14 mouse cellular contexts compared by ENCODE assay signal in the genomic region with DNA sequence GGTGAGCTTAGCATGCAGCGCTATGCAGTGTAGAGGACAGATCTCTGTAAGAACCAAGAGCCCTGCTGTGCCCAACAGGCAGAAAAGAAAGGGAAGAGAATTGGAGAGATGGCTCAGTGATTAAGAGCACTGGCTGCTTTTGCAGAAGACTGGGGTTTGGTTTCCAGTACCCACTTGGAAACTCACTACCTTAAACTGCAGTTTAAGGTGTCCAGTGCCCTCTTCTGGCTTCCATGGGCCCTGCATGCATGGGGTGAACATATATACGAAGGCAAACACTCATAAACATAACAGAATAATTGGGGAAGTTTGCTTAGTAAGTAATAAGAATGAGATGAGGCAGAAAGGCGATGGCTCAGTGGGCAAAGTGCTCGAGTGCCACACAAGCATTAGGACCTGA.
A peak's percentile ranks its signal among the peaks of the same experiment; 100 is the strongest.
DNase-seq lines count a peak whose midpoint lies in the region; ATAC-seq and TF ChIP-seq lines count a peak whose summit lies in the region.
"Had no signal": no experiment of that assay in that cellular context is flagged by ENCODE, and none has a peak within 500 bp of the region (broad histone marks: within the 10 kb centered on the region; RNA-seq: fewer than 3 reads in every experiment).

No protein-coding gene starts in this region.

- TF ChIP-seq POLR2A in brain, embryonic 14.5 days (IDR thresholded peaks at IDR 0.05; ENCODE audit: borderline replicate concordance, extremely low read depth, insufficient read depth, insufficient read length, poor library complexity, severe bottlenecking), result no peak

- peaks cover 35% of the 10 kb centered on the region for H3K4me1 ChIP-seq in heart, embryonic 15.5 days (replicated peaks)
- H3K4me1 ChIP-seq in lung, embryonic 15.5 days, result peaks cover 38% of the 10 kb centered on the region
- peaks cover 26% of the 10 kb centered on the region for H3K4me1 ChIP-seq in stomach, embryonic 15.5 days
- H3K4me1 ChIP-seq: neural tube, embryonic 12.5 days had no signal

- 95% methylated on average over 4 of the region's 4 CpGs for WGBS in heart, embryonic 15.5 days
- WGBS in lung, embryonic 15.5 days, result 88% methylated on average over 4 of the region's 4 CpGs
- WGBS in stomach, embryonic 15.5 days, result 88% methylated on average over 4 of the region's 4 CpGs

- no peak overlapping the region for H3K9ac ChIP-seq in heart, embryonic 15.5 days
- no peak overlapping the region for H3K9ac ChIP-seq in lung, embryonic 15.5 days
- no peak overlapping the region for H3K9ac ChIP-seq in stomach, embryonic 15.5 days
- H3K9ac ChIP-seq: neural tube, embryonic 12.5 days had no signal

- H3K36me3 ChIP-seq in heart, embryonic 15.5 days, result no peaks in the 10 kb centered on the region
- no peaks in the 10 kb centered on the region for H3K36me3 ChIP-seq in lung, embryonic 15.5 days
- H3K36me3 ChIP-seq in stomach, embryonic 15.5 days, result no peaks in the 10 kb centered on the region
- H3K36me3 ChIP-seq: neural tube, embryonic 12.5 days had no signal

- H3K4me3 ChIP-seq in heart, embryonic 15.5 days, result no peak overlapping the region
- H3K4me3 ChIP-seq in lung, embryonic 15.5 days, result no peak overlapping the region
- H3K4me3 ChIP-seq in stomach, embryonic 15.5 days (replicated peaks), result no peak overlapping the region
- H3K4me3 ChIP-seq: neural tube, embryonic 12.5 days had no signal

- TF ChIP-seq CTCF in brain, embryonic 14.5 days (IDR thresholded peaks at IDR 0.05; ENCODE audit: borderline replicate concordance, extremely low read depth, insufficient read depth, insufficient read length), result 0 out of 2 replicates have a peak, but pooled peaks have one; percentile 6

- no peaks in the 10 kb centered on the region for H3K27me3 ChIP-seq in heart, embryonic 15.5 days
- no peaks in the 10 kb centered on the region for H3K27me3 ChIP-seq in lung, embryonic 15.5 days
- H3K27me3 ChIP-seq in stomach, embryonic 15.5 days (replicated peaks), result no peaks in the 10 kb centered on the region
- H3K27me3 ChIP-seq: neural tube, embryonic 12.5 days had no signal

- intact Hi-C loops in heart, postnatal 25 days (cut with DNase I), result loop anchor here (5.0 to 10.0 kb wide), 2 partner anchors 84 to 232 kb away; no protein-coding TSS in a partner anchor

- ATAC-seq in heart, embryonic 15.5 days (replicated peaks; ENCODE audit: insufficient number of reproducible peaks, insufficient read depth, low FRiP score, low read depth), result no peak
- no peak for ATAC-seq in lung, embryonic 15.5 days (ENCODE audit: borderline replicate concordance, extremely low read depth, low FRiP score, low TSS enrichment)
- ATAC-seq in stomach, embryonic 15.5 days (ENCODE audit: insufficient read depth, low FRiP score, low read depth), result no peak
- ATAC-seq: forebrain, embryonic 14.5 days had no signal

- no peak for DNase-seq in heart, postnatal 25 days (ENCODE audit: low spot score)
- DNase-seq in lung, postnatal 4 days, result no peak
- no peak for DNase-seq in brain, embryonic 14.5 days (ENCODE audit: low read depth)
- no peak for DNase-seq in cerebellum, adult 11-12 months
- no peak for DNase-seq in layer of hippocampus, adult 18-20 months (ENCODE audit: low spot score in 2 of 2)
- DNase-seq: adrenal gland, postnatal 10 days; cerebellum, adult 2 months; right cerebral cortex, postnatal 25 days had no signal

- H3K27ac ChIP-seq in heart, embryonic 15.5 days, result peak overlapping the region; percentile 61
- H3K27ac ChIP-seq in lung, embryonic 15.5 days, result peak overlapping the region; percentile 92
- H3K27ac ChIP-seq in stomach, embryonic 15.5 days, result peak overlapping the region; percentile 48; the same call in 1 of the 2 replicates
- H3K27ac ChIP-seq: neural tube, embryonic 12.5 days had no signal

- H3K4me2 ChIP-seq in heart, embryonic 15.5 days, result no peak overlapping the region
- H3K4me2 ChIP-seq in lung, embryonic 15.5 days, result no peak overlapping the region
- H3K4me2 ChIP-seq in stomach, embryonic 15.5 days, result no peak overlapping the region
- H3K4me2 ChIP-seq: midbrain, embryonic 11.5 days; neural tube, embryonic 12.5 days had no signal

- no peaks in the 10 kb centered on the region for H3K9me3 ChIP-seq in heart, embryonic 15.5 days (replicated peaks)
- H3K9me3 ChIP-seq in lung, embryonic 15.5 days, result no peaks in the 10 kb centered on the region
- no peaks in the 10 kb centered on the region for H3K9me3 ChIP-seq in stomach, embryonic 15.5 days
- H3K9me3 ChIP-seq: neural tube, embryonic 12.5 days had no signal
